In genomic region chr17:85717266-85717665, GRCm38 (mm10) we compare ENCODE assay signal across 16 mouse cellular contexts. TPM values are rescaled to one million over a fixed set of nuclear protein-coding genes. Genes with fewer than 3 reads are reported as not detected.
DNase-seq lines count a peak whose midpoint lies in the region; ATAC-seq and TF ChIP-seq lines count a peak whose summit lies in the region.
"Had no signal": no experiment of that assay in that cellular context is flagged by ENCODE, and none has a peak within 500 bp of the region (broad histone marks: within the 10 kb centered on the region; RNA-seq: fewer than 3 reads in every experiment).

No protein-coding gene starts in this region.

- no peaks in the 10 kb centered on the region for H3K9me3 ChIP-seq in limb, embryonic 12.5 days
- H3K9me3 ChIP-seq: liver, embryonic 15.5 days had no signal

- 0 out of 2 replicates have a peak, but pooled peaks cover 13% of the 10 kb centered on the region for H3K27me3 ChIP-seq in limb, embryonic 12.5 days
- H3K27me3 ChIP-seq: liver, embryonic 15.5 days had no signal

- no peak overlapping the region for H3K9ac ChIP-seq in limb, embryonic 12.5 days (replicated peaks)
- H3K9ac ChIP-seq: liver, embryonic 15.5 days had no signal

- H3K36me3 ChIP-seq in limb, embryonic 12.5 days = no peaks in the 10 kb centered on the region
- H3K36me3 ChIP-seq: liver, embryonic 15.5 days had no signal

- H3K4me2 ChIP-seq in limb, embryonic 12.5 days = no peak overlapping the region
- H3K4me2 ChIP-seq: liver, embryonic 15.5 days had no signal

- WGBS in limb, embryonic 12.5 days = 53% methylated on average over 7 of the region's 7 CpGs

- peak; percentile 29 for DNase-seq in gastrocnemius, adult 2 months
- DNase-seq in gastrocnemius, postnatal 36 days = no peak
- DNase-seq in kidney, postnatal 4 days = peak; percentile 28 to 33
- no peak for DNase-seq in kidney, adult 11 months
- peak; percentile 28 for DNase-seq in embryo, embryonic 9.5 days (ENCODE audit: extremely low spot score)
- DNase-seq: adrenal gland, adult 2 months; B cell, adult 2 months; cerebellum, adult 2 months; heart, postnatal 36 days; kidney, adult 18-20 months; right cerebral cortex, postnatal 14 days had no signal

- H3K4me1 ChIP-seq in limb, embryonic 12.5 days (replicated peaks) = peaks cover 31% of the 10 kb centered on the region
- H3K4me1 ChIP-seq: liver, embryonic 15.5 days had no signal

- no peak overlapping the region for H3K27ac ChIP-seq in gastrocnemius, adult 2 months
- peak overlapping the region; percentile 69 for H3K27ac ChIP-seq in limb, embryonic 12.5 days
- H3K27ac ChIP-seq: liver, embryonic 15.5 days; macrophage had no signal

- intact Hi-C loops in gastrocnemius, adult 2 months (cut with DNase I) = no loop called here
- intact Hi-C loops in gastrocnemius, postnatal 36 days (cut with DNase I) = no loop called here

- H3K4me3 ChIP-seq in gastrocnemius, adult 2 months = no peak overlapping the region
- no peak overlapping the region for H3K4me3 ChIP-seq in limb, embryonic 12.5 days (replicated peaks)
- H3K4me3 ChIP-seq: liver, embryonic 15.5 days had no signal

- peak; percentile 52; the same call in 1 of the 2 replicates for ATAC-seq in limb, embryonic 12.5 days (ENCODE audit: insufficient number of reproducible peaks, insufficient read depth, low FRiP score, low TSS enrichment, low read depth)
- no peak for ATAC-seq in monocyte, adult 5-6 weeks (replicated peaks; ENCODE audit: insufficient number of reproducible peaks, low FRiP score, low TSS enrichment, poor library complexity, severe bottlenecking)
- ATAC-seq in granulocyte monocyte progenitor cell, adult 5-6 weeks (replicated peaks; ENCODE audit: poor library complexity, severe bottlenecking) = no peak

- no peak for TF ChIP-seq CTCF in gastrocnemius, adult 2 months (IDR thresholded peaks at IDR 0.05)

RNA-seq across cellular contexts. Expression of gene Six2, which starts 29.2 kb away (rescaled TPM):
- 10 to 100 TPM; 10.6 to 29.0 TPM for total RNA-seq in gastrocnemius, adult 2 months (2021)
- 10 to 100 TPM; 12.3 to 16.3 TPM for total RNA-seq in gastrocnemius, postnatal 36 days (2021)
- 11.0 and 12.3 TPM in 2 replicates for polyA plus RNA-seq in limb, embryonic 12.5 days (2016; fragmentation: Nextera tagmentation; extraction: Ambion mirVana)
- total RNA-seq in monocyte, adult 5-6 weeks (2017) = not detected in 3 replicates
- not detected in 2 replicates for total RNA-seq in granulocyte monocyte progenitor cell, adult 5-6 weeks (2014; fragmentation: Nextera tagmentation)
- not detected in 2 replicates for total RNA-seq in granulocyte monocyte progenitor cell, adult 5-6 weeks (2017)
- total RNA-seq: adrenal gland, adult 2 months had no signal
- polyA plus RNA-seq: liver, embryonic 15.5 days; macrophage had no signal

Comparison
In these comparisons a context has a peak if more than half of its experiments do, and no peak if none do; other contexts are left out.
1. DNase-seq: peak in gastrocnemius, adult 2 months (single experiment), kidney, postnatal 4 days (2 of 2) and embryo, embryonic 9.5 days (single experiment); none in gastrocnemius, postnatal 36 days (0 of 2) and kidney, adult 11 months (single experiment).
2. RNA of gene Six2, which starts 29.2 kb away (total RNA-seq): 10.6 to 29.0 TPM in gastrocnemius, adult 2 months and 12.3 to 16.3 TPM in gastrocnemius, postnatal 36 days; not detected in monocyte, adult 5-6 weeks and not detected in granulocyte monocyte progenitor cell, adult 5-6 weeks; every median in the first group is over 10 times any median in the second.